Mouse (Mus musculus) duodenum, adult 2 months (tissue): ENCODE data around the gene Usp47. TPM values are rescaled to one million over a fixed set of nuclear protein-coding genes. Genes with fewer than 3 reads are reported as not detected.

ENCODE experiments used
- polyA plus RNA-seq: library from polyadenylated mRNA; depleted of rRNA; stranded (reverse); fragments of >200 nt; gene quantifications from 2 replicates; pipeline ENCODE4 v1.2.3, GENCODE M21; 2012; ENCODE audit warnings: low replicate concordance; rRNA removed

Gene Usp47
- 2.7 and 4.0 TPM in 2 replicates for polyA plus RNA-seq

DNA sequence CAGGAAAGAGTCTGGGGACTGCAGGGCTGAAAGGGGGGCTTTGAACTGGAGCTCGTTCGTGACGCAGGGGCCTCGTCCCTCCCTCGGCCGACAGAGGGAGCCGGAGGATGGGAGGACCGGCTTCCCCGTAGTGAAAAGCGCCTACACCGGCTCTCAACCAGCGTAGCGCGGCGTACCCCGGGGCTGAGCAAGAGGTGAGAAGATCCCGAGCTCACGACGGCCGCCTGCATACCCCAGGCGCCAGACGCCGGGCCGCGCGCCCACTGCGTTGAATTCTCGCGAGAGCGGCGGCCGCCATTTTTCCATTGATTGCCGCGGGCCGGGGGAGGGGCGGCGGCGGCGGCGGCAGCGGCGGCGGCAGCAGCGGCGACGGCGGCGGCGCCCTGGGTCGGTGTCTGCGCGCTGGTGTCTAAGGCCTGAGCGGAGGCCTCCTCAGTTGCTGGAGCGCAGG lies at the start of gene Usp47:
TSS of gene Usp47 (plus strand) at position 355 of the 451 bp plus-strand sequence.

DNA sequence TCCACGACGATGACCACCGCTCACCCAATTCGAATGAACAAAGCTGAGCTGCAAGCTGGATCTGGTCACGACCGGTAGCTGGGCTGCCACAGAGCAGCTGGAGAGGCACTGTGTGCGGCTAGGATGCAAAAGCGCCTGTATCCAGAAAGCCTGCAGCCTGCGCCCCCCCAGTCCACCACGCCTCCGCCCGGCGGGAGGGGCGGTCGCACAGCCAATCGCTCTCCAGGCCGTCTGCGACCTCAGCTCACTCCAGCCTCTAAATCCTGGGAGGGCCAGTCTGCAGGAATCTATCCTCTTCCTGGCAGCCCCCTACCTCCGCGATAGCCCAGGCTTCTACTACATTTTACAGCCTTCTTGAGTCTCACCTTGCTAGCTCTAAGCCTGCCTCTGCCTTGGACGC lies 135.6 kb downstream of the Usp47 start, which contains the start of gene Dkk3:
TSS of gene Dkk3 (minus strand) at position 116 of the 400 bp plus-strand sequence.

Other genes starting within 250 kb of the Usp47 start
- 3.4 and 3.6 TPM in 2 replicates for gene Galnt18, start 243.5 kb upstream of the Usp47 start, polyA plus RNA-seq
- gene Dkk3, start 135.6 kb downstream of the Usp47 start, polyA plus RNA-seq = 6.8 and 9.6 TPM in 2 replicates
- gene Mical2, start 202.4 kb downstream of the Usp47 start, polyA plus RNA-seq = 14.5 and 20.4 TPM in 2 replicates